Mouse (Mus musculus): ENCODE results near the gene Colca2. TPM values are rescaled to one million over a fixed set of nuclear protein-coding genes. Genes with fewer than 3 reads are reported as not detected.

Colca2 gene
- polyA plus RNA-seq (2016; fragmentation: Nextera tagmentation; extraction: Ambion mirVana), result 3.7 and 4.1 TPM in 2 replicates

- Histone ChIP-seq H3K4me1 (peaks cover 19% of the 10 kb centered on the region), H3K9me3 (no peaks in the 10 kb centered on the region), H3K4me3 (peak within 1 kb of the TSS; percentile 74), H3K36me3 (no peaks in the 10 kb centered on the region), H3K27me3 (ENCODE audit: insufficient read depth, poor library complexity, severe bottlenecking) (peaks cover 23% of the 10 kb centered on the region), H3K27ac (peak within 1 kb of the TSS; percentile 91)
- DNase-seq (ENCODE audit: low spot score), result peak; percentile 91
- WGBS, result under 1% methylated on average over 53 of the region's 53 CpGs
These were observed at the start of gene Colca2 for GRCm38 (mm10) chr9:51278500-51279381. Gene Colca2, minus strand, starts transcription at chr9:51278569.

GRCm38 (mm10) chr9:51327555-51327903 is 49.2 kb upstream of the Colca2 start:
- Histone ChIP-seq H3K27ac (no peak overlapping the region), H3K4me3 (no peak overlapping the region), H3K36me3 (no peaks in the 10 kb centered on the region), H3K27me3 (ENCODE audit: insufficient read depth, poor library complexity, severe bottlenecking) (no peaks in the 10 kb centered on the region), H3K4me1 (no peaks in the 10 kb centered on the region), H3K9me3 (no peaks in the 10 kb centered on the region)
- no peak for DNase-seq (ENCODE audit: low spot score)
- 77% methylated on average over 5 of the region's 5 CpGs for WGBS

- 77% methylated on average over 11 of the region's 11 CpGs for WGBS
- DNase-seq (ENCODE audit: low spot score), result no peak
These were observed 48.5 kb upstream of the Colca2 start for GRCm38 (mm10) chr9:51326619-51327554.

GRCm38 (mm10) chr9:51324406-51325065 is 46.2 kb upstream of the Colca2 start:
- H3K36me3 ChIP-seq, result no peaks in the 10 kb centered on the region
- no peaks in the 10 kb centered on the region for H3K9me3 ChIP-seq
- WGBS, result 67% methylated on average over 7 of the region's 7 CpGs
- H3K4me1 ChIP-seq, result no peaks in the 10 kb centered on the region
- H3K4me3 ChIP-seq, result no peak overlapping the region
- no peaks in the 10 kb centered on the region for H3K27me3 ChIP-seq (ENCODE audit: insufficient read depth, poor library complexity, severe bottlenecking)
- H3K27ac ChIP-seq, result no peak overlapping the region
- no peak for DNase-seq (ENCODE audit: low spot score)

More at GRCm38 (mm10) chr9:51326619-51327554, 48.5 kb upstream of the Colca2 start:
- no peaks in the 10 kb centered on the region for H3K9me3 ChIP-seq
- no peaks in the 10 kb centered on the region for H3K27me3 ChIP-seq (ENCODE audit: insufficient read depth, poor library complexity, severe bottlenecking)
- no peak overlapping the region for H3K27ac ChIP-seq
- H3K4me3 ChIP-seq, result no peak overlapping the region
- H3K36me3 ChIP-seq, result no peaks in the 10 kb centered on the region
- H3K4me1 ChIP-seq, result no peaks in the 10 kb centered on the region

GRCm38 (mm10) chr9:51320096-51320495 is 41.7 kb upstream of the Colca2 start:
- H3K27ac ChIP-seq, result no peak overlapping the region
- no peak overlapping the region for H3K4me3 ChIP-seq
- H3K27me3 ChIP-seq (ENCODE audit: insufficient read depth, poor library complexity, severe bottlenecking), result no peaks in the 10 kb centered on the region
- no peaks in the 10 kb centered on the region for H3K4me1 ChIP-seq
- H3K9me3 ChIP-seq, result no peaks in the 10 kb centered on the region
- no peaks in the 10 kb centered on the region for H3K36me3 ChIP-seq
- no peak for DNase-seq (ENCODE audit: low spot score)
- WGBS, result 63% methylated on average over 1 of the region's 1 CpGs

GRCm38 (mm10) chr9:51318246-51318645 is 39.9 kb upstream of the Colca2 start:
- Histone ChIP-seq H3K27ac (no peak overlapping the region), H3K36me3 (no peaks in the 10 kb centered on the region), H3K4me3 (no peak overlapping the region), H3K9me3 (no peaks in the 10 kb centered on the region), H3K4me1 (no peaks in the 10 kb centered on the region), H3K27me3 (ENCODE audit: insufficient read depth, poor library complexity, severe bottlenecking) (no peaks in the 10 kb centered on the region)
- DNase-seq (ENCODE audit: low spot score), result no peak
- WGBS, result 62% methylated on average over 4 of the region's 4 CpGs

- H3K4me3 ChIP-seq, result no peak overlapping the region
- no peak for DNase-seq (ENCODE audit: low spot score)
- no peaks in the 10 kb centered on the region for H3K36me3 ChIP-seq
- H3K27ac ChIP-seq, result no peak overlapping the region
- no peaks in the 10 kb centered on the region for H3K4me1 ChIP-seq
- no peaks in the 10 kb centered on the region for H3K27me3 ChIP-seq (ENCODE audit: insufficient read depth, poor library complexity, severe bottlenecking)
- WGBS, result 84% methylated on average over 4 of the region's 4 CpGs
- no peaks in the 10 kb centered on the region for H3K9me3 ChIP-seq
These were observed 39.0 kb upstream of the Colca2 start for GRCm38 (mm10) chr9:51317322-51317721.

GRCm38 (mm10) chr9:51315402-51316063 is 37.2 kb upstream of the Colca2 start:
- Histone ChIP-seq H3K9me3 (no peaks in the 10 kb centered on the region), H3K36me3 (no peaks in the 10 kb centered on the region), H3K27me3 (ENCODE audit: insufficient read depth, poor library complexity, severe bottlenecking) (no peaks in the 10 kb centered on the region), H3K4me3 (no peak overlapping the region), H3K27ac (no peak overlapping the region), H3K4me1 (no peaks in the 10 kb centered on the region)
- DNase-seq (ENCODE audit: low spot score), result no peak
- 39% methylated on average over 6 of the region's 6 CpGs for WGBS

- 67% methylated on average over 18 of the region's 18 CpGs for WGBS
- Histone ChIP-seq H3K36me3 (no peaks in the 10 kb centered on the region), H3K4me1 (no peaks in the 10 kb centered on the region), H3K9me3 (no peaks in the 10 kb centered on the region), H3K27ac (no peak overlapping the region), H3K27me3 (ENCODE audit: insufficient read depth, poor library complexity, severe bottlenecking) (no peaks in the 10 kb centered on the region), H3K4me3 (no peak overlapping the region)
- DNase-seq (ENCODE audit: low spot score), result no peak
These were observed 34.4 kb upstream of the Colca2 start for GRCm38 (mm10) chr9:51312554-51313317.

- no peaks in the 10 kb centered on the region for H3K9me3 ChIP-seq
- H3K27me3 ChIP-seq (ENCODE audit: insufficient read depth, poor library complexity, severe bottlenecking), result no peaks in the 10 kb centered on the region
- no peak overlapping the region for H3K4me3 ChIP-seq
- DNase-seq (ENCODE audit: low spot score), result no peak
- H3K36me3 ChIP-seq, result no peaks in the 10 kb centered on the region
- H3K27ac ChIP-seq, result no peak overlapping the region
- no peaks in the 10 kb centered on the region for H3K4me1 ChIP-seq
- 84% methylated on average over 7 of the region's 7 CpGs for WGBS
These were observed 32.1 kb upstream of the Colca2 start for GRCm38 (mm10) chr9:51310515-51310914.

GRCm38 (mm10) chr9:51306351-51306750 is 28.0 kb upstream of the Colca2 start:
- WGBS, result 92% methylated on average over 3 of the region's 3 CpGs

GRCm38 (mm10) chr9:51305146-51305545 is 26.8 kb upstream of the Colca2 start:
- Histone ChIP-seq H3K4me3 (no peak overlapping the region), H3K27ac (no peak overlapping the region), H3K4me1 (no peaks in the 10 kb centered on the region), H3K9me3 (no peaks in the 10 kb centered on the region), H3K36me3 (no peaks in the 10 kb centered on the region), H3K27me3 (ENCODE audit: insufficient read depth, poor library complexity, severe bottlenecking) (no peaks in the 10 kb centered on the region)
- WGBS, result 69% methylated on average over 3 of the region's 3 CpGs
- no peak for DNase-seq (ENCODE audit: low spot score)

More at GRCm38 (mm10) chr9:51306351-51306750, 28.0 kb upstream of the Colca2 start:
- Histone ChIP-seq H3K4me3 (no peak overlapping the region), H3K4me1 (no peaks in the 10 kb centered on the region), H3K36me3 (no peaks in the 10 kb centered on the region), H3K27me3 (ENCODE audit: insufficient read depth, poor library complexity, severe bottlenecking) (no peaks in the 10 kb centered on the region), H3K9me3 (no peaks in the 10 kb centered on the region), H3K27ac (no peak overlapping the region)
- DNase-seq (ENCODE audit: low spot score), result no peak

All from heart, embryonic 10.5 days (tissue).